In genomic region chr5:67097106-67098050, GRCm38 (mm10) we compare ENCODE assay signal across 11 mouse cellular contexts. TPM values are rescaled to one million over a fixed set of nuclear protein-coding genes. Genes with fewer than 3 reads are reported as not detected.
DNase-seq lines count a peak whose midpoint lies in the region; ATAC-seq and TF ChIP-seq lines count a peak whose summit lies in the region.
"Had no signal": no experiment of that assay in that cellular context is flagged by ENCODE, and none has a peak within 500 bp of the region (broad histone marks: within the 10 kb centered on the region; RNA-seq: fewer than 3 reads in every experiment).

No protein-coding gene starts in this region.

- peak; percentile 8 for DNase-seq in heart, postnatal 0 days (ENCODE audit: low spot score)
- no peak for DNase-seq in heart, adult 9 months (ENCODE audit: low spot score in 2 of 2)
- DNase-seq in right cerebral cortex, postnatal 25 days = peak; percentile 19
- no peak for DNase-seq in right cerebral cortex, postnatal 10 days (ENCODE audit: low spot score in 2 of 2)
- DNase-seq in stomach, postnatal 0 days (ENCODE audit: low spot score) = peak; percentile 21
- no peak for DNase-seq in adrenal gland, postnatal 4 days (ENCODE audit: low spot score in 2 of 2)
- DNase-seq in left cerebral cortex, postnatal 4 days = no peak
- DNase-seq: thymus, adult 18-20 months had no signal

- no peaks in the 10 kb centered on the region for H3K36me3 ChIP-seq in heart, postnatal 0 days (replicated peaks; ENCODE audit: control insufficient read depth, insufficient read depth, low read length)
- no peaks in the 10 kb centered on the region for H3K36me3 ChIP-seq in hindbrain, embryonic 15.5 days
- no peaks in the 10 kb centered on the region for H3K36me3 ChIP-seq in stomach, postnatal 0 days (ENCODE audit: control insufficient read depth, insufficient read depth, low read length)
- H3K36me3 ChIP-seq: embryonic facial prominence, embryonic 15.5 days had no signal

- no peaks in the 10 kb centered on the region for H3K9me3 ChIP-seq in heart, postnatal 0 days (replicated peaks; ENCODE audit: control insufficient read depth, low read length)
- no peaks in the 10 kb centered on the region for H3K9me3 ChIP-seq in hindbrain, embryonic 15.5 days
- H3K9me3 ChIP-seq in stomach, postnatal 0 days (ENCODE audit: control insufficient read depth, low read length) = no peaks in the 10 kb centered on the region
- H3K9me3 ChIP-seq: embryonic facial prominence, embryonic 15.5 days had no signal

- TF ChIP-seq EP300 in heart, postnatal 0 days (IDR thresholded peaks at IDR 0.05; ENCODE audit: low read depth) = no peak
- TF ChIP-seq EP300 in stomach, postnatal 0 days (optimal IDR thresholded peaks at IDR 0.05) = no peak

- H3K27ac ChIP-seq in heart, postnatal 0 days (ENCODE audit: low read depth) = no peak overlapping the region
- H3K27ac ChIP-seq in hindbrain, embryonic 15.5 days (replicated peaks) = peak overlapping the region; percentile 45; the same call in 1 of the 2 replicates
- H3K27ac ChIP-seq in stomach, postnatal 0 days (replicated peaks) = no peak overlapping the region
- H3K27ac ChIP-seq: embryonic facial prominence, embryonic 15.5 days had no signal

- ATAC-seq in heart, postnatal 0 days (ENCODE audit: insufficient read depth, low read depth) = no peak
- no peak for ATAC-seq in hindbrain, embryonic 15.5 days (ENCODE audit: low FRiP score, low read depth)
- ATAC-seq in stomach, postnatal 0 days (ENCODE audit: low FRiP score, low TSS enrichment) = no peak

- 2% methylated on average over 41 of the region's 41 CpGs for WGBS in heart, postnatal 0 days
- WGBS in hindbrain, embryonic 15.5 days = 1% methylated on average over 41 of the region's 41 CpGs
- 2% methylated on average over 41 of the region's 41 CpGs for WGBS in stomach, postnatal 0 days

- H3K4me2 ChIP-seq in heart, postnatal 0 days (ENCODE audit: low read depth, low read length) = no peak overlapping the region
- H3K4me2 ChIP-seq in hindbrain, embryonic 15.5 days = no peak overlapping the region
- H3K4me2 ChIP-seq in stomach, postnatal 0 days (replicated peaks; ENCODE audit: low read depth) = no peak overlapping the region

- H3K4me1 ChIP-seq in heart, postnatal 0 days (ENCODE audit: control insufficient read depth, insufficient read depth) = no peaks in the 10 kb centered on the region
- peaks cover 5% of the 10 kb centered on the region; the same call in 1 of the 2 replicates for H3K4me1 ChIP-seq in hindbrain, embryonic 15.5 days (replicated peaks)
- H3K4me1 ChIP-seq in stomach, postnatal 0 days (replicated peaks; ENCODE audit: control insufficient read depth, insufficient read depth) = no peaks in the 10 kb centered on the region

- peaks cover 98% of the 10 kb centered on the region for H3K27me3 ChIP-seq in heart, postnatal 0 days (ENCODE audit: control insufficient read depth, insufficient read depth, low read length)
- peaks cover 84% of the 10 kb centered on the region for H3K27me3 ChIP-seq in hindbrain, embryonic 15.5 days
- H3K27me3 ChIP-seq in stomach, postnatal 0 days (ENCODE audit: control insufficient read depth, insufficient read depth, low read length) = peaks cover 42% of the 10 kb centered on the region

- H3K4me3 ChIP-seq in heart, postnatal 0 days (ENCODE audit: low read depth, low read length) = no peak overlapping the region
- H3K4me3 ChIP-seq in hindbrain, embryonic 15.5 days = peak overlapping the region; percentile 22
- H3K4me3 ChIP-seq in stomach, postnatal 0 days (ENCODE audit: low read depth, low read length) = peak overlapping the region; percentile 16

- H3K9ac ChIP-seq in heart, postnatal 0 days (replicated peaks; ENCODE audit: low read depth, low read length) = no peak overlapping the region
- no peak overlapping the region for H3K9ac ChIP-seq in hindbrain, embryonic 15.5 days
- no peak overlapping the region for H3K9ac ChIP-seq in stomach, postnatal 0 days (ENCODE audit: low read length)
- H3K9ac ChIP-seq: embryonic facial prominence, embryonic 15.5 days had no signal

- intact Hi-C loops in left cerebral cortex, postnatal 4 days (cut with DNase I) = loop anchor here (5.0 kb wide), 1 partner anchor 135 kb away; no protein-coding TSS in a partner anchor

- TF ChIP-seq CTCF in heart, postnatal 0 days (IDR thresholded peaks at IDR 0.05; ENCODE audit: low read depth) = no peak
- TF ChIP-seq CTCF in stomach, postnatal 0 days (IDR thresholded peaks at IDR 0.05; ENCODE audit: low read depth) = no peak

RNA-seq across cellular contexts. Expression of gene Phox2b, which starts 1.7 kb away (rescaled TPM):
- total RNA-seq in heart, postnatal 0 days (2014; rRNA removed; ENCODE audit: low replicate concordance) = not detected in 2 replicates
- polyA plus RNA-seq in heart, postnatal 0 days (2015; fragmentation: Nextera tagmentation; extraction: Ambion mirVana) = 0.08 TPM in 1 of 2 replicates, not detected in the other
- polyA plus RNA-seq in hindbrain, embryonic 15.5 days (2015; fragmentation: Nextera tagmentation; extraction: Ambion mirVana) = 20.8 and 22.4 TPM in 2 replicates
- polyA plus RNA-seq in stomach, postnatal 0 days (2015; fragmentation: Nextera tagmentation; extraction: Ambion mirVana) = 5.7 and 6.2 TPM in 2 replicates
- total RNA-seq in adrenal gland, postnatal 4 days (2021) = 10 to 100 TPM; 31.3 to 36.3 TPM
- total RNA-seq in left cerebral cortex, postnatal 4 days (2021) = not detected
- total RNA-seq: left cerebral cortex, postnatal 36 days had no signal

Comparison
In these comparisons a context has a peak if more than half of its experiments do, and no peak if none do; other contexts are left out.
1. DNase-seq: peak in heart, postnatal 0 days (single experiment), right cerebral cortex, postnatal 25 days (single experiment) and stomach, postnatal 0 days (single experiment); none in heart, adult 9 months (0 of 2), right cerebral cortex, postnatal 10 days (0 of 2), adrenal gland, postnatal 4 days (0 of 2) and left cerebral cortex, postnatal 4 days (single experiment).
2. RNA of gene Phox2b, which starts 1.7 kb away (total RNA-seq): 31.3 to 36.3 TPM in adrenal gland, postnatal 4 days; not detected in heart, postnatal 0 days and not detected in left cerebral cortex, postnatal 4 days; every median in the first group is over 10 times any median in the second.